Mouse (Mus musculus) layer of hippocampus, adult 8-10 months (tissue): ENCODE data around the gene Btbd2. TPM values are rescaled to one million over a fixed set of nuclear protein-coding genes. Genes with fewer than 3 reads are reported as not detected.
A peak's percentile ranks its signal among the peaks of the same experiment; 100 is the strongest.

ENCODE experiments used
- DNase-seq, 2 experiments: peaks; one replicate each; pipeline ENCODE4 v3.0.0; 2022; ENCODE audit warnings: low spot score in 2 of 2
- total RNA-seq, 4 experiments: library from RNA; stranded (reverse); gene quantifications; 2 replicates each; pipeline ENCODE4 v1.2.4; 2022

Gene Btbd2
- total RNA-seq, 4 experiments from 2014 or later: 92.1 to 103 (median 97.9) TPM

- DNase-seq: no peak
Measured at GRCm38 (mm10) chr10:80692249-80693165, 35.6 kb upstream of the Btbd2 start.

DNA sequence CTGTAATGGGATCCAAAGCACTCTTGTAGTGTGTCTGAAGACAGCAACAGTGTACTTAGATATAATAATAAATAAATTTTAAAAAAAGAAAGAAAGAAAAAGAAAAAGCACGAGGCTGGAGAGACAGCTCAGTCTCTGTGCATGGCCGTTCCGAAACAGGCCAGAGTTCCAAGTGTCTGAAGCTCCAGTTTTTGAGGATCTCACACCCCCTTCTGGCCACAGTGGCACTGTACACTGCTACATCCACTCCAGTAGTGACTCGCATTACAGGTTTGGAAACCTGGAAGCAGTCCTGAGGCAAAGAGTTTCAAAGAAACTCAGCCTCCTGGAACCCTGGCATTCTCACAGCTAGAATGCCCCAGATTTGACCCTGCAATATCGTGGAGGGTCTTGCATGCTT lies 31.0 kb upstream of the Btbd2 start:
- peak in 1 of 2 experiments; percentile 66 for DNase-seq

- DNase-seq: no peak
Measured at GRCm38 (mm10) chr10:80686617-80687016, 29.7 kb upstream of the Btbd2 start.

GRCm38 (mm10) chr10:80684984-80685383 lies 28.1 kb upstream of the Btbd2 start:
- DNase-seq: no peak

GRCm38 (mm10) chr10:80684214-80684613 lies 27.3 kb upstream of the Btbd2 start:
- no peak for DNase-seq

- no peak for DNase-seq
Measured at GRCm38 (mm10) chr10:80683647-80684046, 26.8 kb upstream of the Btbd2 start.

- no peak for DNase-seq
Measured at GRCm38 (mm10) chr10:80682003-80682402, 25.1 kb upstream of the Btbd2 start.

DNA sequence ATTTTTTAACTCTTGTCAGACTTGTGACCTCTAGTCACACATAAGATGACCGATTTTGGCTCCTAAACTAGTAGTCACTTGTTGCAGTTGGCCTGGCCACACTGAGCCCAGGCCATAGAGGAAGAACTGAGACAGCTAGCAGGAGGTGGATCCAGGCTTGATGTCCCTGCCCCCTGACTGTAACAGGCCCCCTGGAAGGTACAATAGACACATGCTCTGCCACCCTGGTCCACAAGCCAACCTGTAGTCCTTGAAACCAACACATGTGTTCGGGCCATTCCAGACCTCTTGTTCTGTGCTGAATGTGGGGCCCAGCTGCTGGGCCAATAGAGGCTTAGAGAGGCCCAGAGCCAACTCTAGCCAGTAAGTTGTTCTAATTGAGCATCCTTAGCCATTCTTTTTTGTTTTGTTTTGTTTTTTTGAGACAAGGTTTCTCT lies 23.4 kb upstream of the Btbd2 start:
- no peak for DNase-seq

DNA sequence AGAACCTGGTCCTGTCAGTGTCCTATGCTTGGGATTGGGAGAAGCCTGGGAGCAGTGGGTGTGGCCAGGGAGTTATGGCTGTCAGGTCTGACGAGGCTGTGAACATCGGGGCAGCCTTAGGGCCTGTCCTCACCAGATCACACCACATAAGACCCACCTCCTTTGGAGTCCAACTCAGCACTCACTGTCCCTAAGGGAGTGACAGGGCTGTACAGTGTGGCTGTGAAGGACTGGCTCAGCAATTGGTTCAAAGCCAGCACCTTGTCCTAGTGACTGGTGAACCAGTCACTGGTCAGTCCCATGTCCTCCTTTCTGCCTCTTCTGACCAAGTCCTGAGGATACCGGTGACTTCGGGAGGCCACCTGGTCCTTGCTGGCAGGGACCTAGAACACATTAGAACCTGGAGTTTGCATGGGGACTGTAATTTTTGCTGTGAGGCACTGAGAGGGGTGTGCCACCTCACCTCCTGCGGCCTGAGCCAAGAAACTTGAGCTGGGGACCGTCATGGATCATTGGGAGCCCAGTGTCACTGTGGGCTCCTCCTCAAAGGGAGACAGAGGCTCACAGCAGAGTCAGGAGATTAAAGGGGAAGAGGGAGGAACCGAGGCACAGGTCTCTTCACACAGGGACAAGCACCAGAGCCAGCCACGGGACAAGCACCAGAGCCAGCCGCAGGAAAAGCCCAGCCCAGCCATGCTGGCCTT lies 22.8 kb upstream of the Btbd2 start:
- no peak for DNase-seq

GRCm38 (mm10) chr10:80678601-80679377 lies 21.9 kb upstream of the Btbd2 start:
- no peak for DNase-seq

DNA sequence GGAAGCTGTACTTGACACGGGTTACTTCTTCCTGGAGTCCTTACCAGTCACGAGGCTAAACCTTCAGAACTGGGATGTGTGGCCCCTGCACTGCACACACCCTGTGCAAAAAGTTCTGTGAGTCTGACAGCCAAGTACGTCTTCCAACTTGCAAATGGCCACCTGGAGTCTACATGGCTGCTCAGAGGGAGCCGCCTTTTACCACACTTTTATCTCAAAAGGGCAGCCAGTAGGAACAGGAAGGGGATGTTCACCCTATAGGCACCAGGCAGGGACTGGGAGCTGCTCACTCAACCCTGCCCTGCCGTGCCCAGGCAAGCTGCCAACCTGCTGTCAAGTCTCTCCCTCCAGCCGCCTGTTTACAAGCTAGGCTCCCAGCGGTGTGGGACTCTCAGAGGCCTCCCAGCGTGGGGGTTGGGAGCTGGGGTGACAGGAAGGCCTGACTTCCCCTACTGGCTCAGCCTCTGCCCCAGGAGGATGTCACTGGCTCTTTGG lies 21.1 kb upstream of the Btbd2 start, which contains the start of gene Mknk2:
Mknk2 (minus strand) TSS at position 171 of the 495 bp plus-strand sequence.
- DNase-seq: peak; percentile 79 to 87

GRCm38 (mm10) chr10:80677128-80677875 lies 20.4 kb upstream of the Btbd2 start:
- no peak for DNase-seq

- DNase-seq: peak; percentile 99
Measured at GRCm38 (mm10) chr10:80676198-80676928, 19.5 kb upstream of the Btbd2 start.

- DNase-seq: peak in 1 of 2 experiments; percentile 41
Measured at GRCm38 (mm10) chr10:80675405-80676197, 18.7 kb upstream of the Btbd2 start.

GRCm38 (mm10) chr10:80674851-80675404 lies 18.1 kb upstream of the Btbd2 start:
- no peak for DNase-seq

- DNase-seq: no peak
Measured at GRCm38 (mm10) chr10:80674161-80674711, 17.4 kb upstream of the Btbd2 start.

DNA sequence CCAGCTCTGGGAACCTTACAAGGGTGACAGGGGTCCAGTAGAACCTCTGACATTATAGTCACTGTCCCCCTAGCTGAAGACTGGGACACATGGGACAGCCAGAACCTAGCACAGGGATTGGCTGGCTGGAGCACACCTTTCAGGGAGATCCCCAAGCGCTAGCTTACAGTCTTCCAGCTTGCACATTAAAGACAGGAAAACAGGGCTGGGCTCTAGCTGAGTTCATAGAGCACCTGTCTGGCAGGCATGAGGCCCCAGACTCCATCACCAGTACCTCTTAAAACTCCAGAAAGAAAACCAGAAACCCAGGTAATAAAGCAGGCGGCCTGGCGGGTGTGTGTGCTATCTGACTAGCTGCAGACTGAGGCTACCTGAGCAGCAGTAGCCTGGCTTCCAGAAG lies 16.8 kb upstream of the Btbd2 start:
- DNase-seq: no peak

- no peak for DNase-seq
Measured at GRCm38 (mm10) chr10:80671936-80672690, 15.2 kb upstream of the Btbd2 start.
